Mouse (Mus musculus): ENCODE measurements at regions not wholly inside any gene's neighbourhood (a gene's known extent, or its start where the extent isn't known, plus 50 kb on each side); places are given as distances from the start of the nearest gene placed in this dataset.

DNA sequence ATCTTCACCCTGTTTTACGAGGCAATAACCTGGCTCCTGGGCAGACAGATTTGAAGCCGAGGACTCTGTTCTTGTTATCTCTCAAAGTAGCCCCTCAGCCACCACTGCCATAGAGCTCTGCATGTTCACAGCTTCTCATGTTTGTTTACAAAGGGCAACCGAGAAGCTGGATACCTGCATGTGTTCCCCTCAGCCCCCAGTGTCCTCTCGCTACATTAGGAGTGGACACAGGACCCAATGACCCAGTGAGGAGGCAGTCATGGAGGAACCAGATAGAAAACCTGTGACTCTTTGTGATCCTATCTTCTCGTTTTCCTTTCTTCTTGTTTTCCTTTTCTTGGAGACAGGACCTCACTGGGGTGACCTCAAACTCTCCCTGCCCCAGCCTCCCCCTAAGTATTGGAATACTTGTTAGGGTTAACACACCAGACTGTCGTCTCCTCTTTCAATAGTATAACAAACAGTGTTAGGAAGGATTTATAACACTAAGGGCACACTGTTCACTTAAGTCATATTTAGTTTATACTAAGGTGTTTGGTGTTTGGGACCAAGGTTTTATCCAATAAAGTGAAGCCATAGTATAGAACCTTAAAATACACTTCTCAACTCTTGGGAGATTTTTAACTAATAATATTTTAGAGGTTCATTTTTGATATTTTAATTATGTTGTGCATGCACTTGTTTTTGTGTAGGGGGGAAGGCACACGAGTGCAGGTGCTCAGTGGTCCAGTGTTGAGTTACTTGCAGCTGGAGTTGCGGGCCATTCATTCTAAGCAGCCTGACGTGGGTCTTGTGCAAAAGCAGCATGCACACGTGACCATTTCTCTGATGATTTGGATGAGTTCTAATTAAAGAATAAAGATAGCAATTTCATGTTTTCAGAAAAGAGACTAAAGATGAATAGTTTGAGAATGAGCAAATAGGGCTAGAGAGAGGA is 422.9 kb upstream of the BB014433 start:
- H3K27me3 ChIP-seq (replicated peaks): no peaks in the 10 kb centered on the region

DNA sequence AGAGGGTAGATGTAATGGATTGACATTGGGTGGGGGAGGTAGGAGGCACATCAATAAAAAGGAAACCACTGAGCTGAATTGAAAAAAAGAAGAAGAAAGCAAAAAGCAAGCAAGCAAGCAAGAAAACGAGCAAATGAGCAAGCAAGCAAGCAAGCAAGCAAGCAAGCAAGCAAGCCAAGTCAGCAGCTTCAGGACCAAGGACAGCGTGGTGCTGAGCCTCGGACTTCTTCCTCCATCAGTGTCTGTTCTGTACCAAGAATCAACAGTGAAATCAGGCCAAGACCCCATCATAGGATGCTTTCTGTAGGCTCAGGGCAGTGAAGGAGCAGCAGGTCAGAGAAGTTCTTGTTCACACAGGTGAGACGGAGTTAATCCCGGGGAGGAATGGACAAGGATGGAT is 392.7 kb upstream of the BB014433 start:
- no peaks in the 10 kb centered on the region for H3K27me3 ChIP-seq (replicated peaks)
- no peak for ATAC-seq (ENCODE audit: insufficient read depth, low FRiP score, low read depth)
- no peak overlapping the region for H3K4me2 ChIP-seq
- 48% methylated on average over 5 of the region's 5 CpGs for WGBS
- no peaks in the 10 kb centered on the region for H3K36me3 ChIP-seq
- H3K4me3 ChIP-seq (replicated peaks): no peak overlapping the region
- no peak overlapping the region for H3K9ac ChIP-seq
- H3K27ac ChIP-seq: no peak overlapping the region
- H3K4me1 ChIP-seq: no peaks in the 10 kb centered on the region
- no peaks in the 10 kb centered on the region for H3K9me3 ChIP-seq

More for the DNA sequence above, 422.9 kb upstream of the BB014433 start:
- Histone ChIP-seq H3K4me3 (replicated peaks) (no peak overlapping the region), H3K36me3 (no peaks in the 10 kb centered on the region), H3K9me3 (no peaks in the 10 kb centered on the region), H3K4me1 (no peaks in the 10 kb centered on the region), H3K9ac (no peak overlapping the region), H3K27ac (no peak overlapping the region), H3K4me2 (no peak overlapping the region)
- ATAC-seq (ENCODE audit: insufficient read depth, low FRiP score, low read depth): no peak
- WGBS: 59% methylated on average over 10 of the region's 10 CpGs

DNA sequence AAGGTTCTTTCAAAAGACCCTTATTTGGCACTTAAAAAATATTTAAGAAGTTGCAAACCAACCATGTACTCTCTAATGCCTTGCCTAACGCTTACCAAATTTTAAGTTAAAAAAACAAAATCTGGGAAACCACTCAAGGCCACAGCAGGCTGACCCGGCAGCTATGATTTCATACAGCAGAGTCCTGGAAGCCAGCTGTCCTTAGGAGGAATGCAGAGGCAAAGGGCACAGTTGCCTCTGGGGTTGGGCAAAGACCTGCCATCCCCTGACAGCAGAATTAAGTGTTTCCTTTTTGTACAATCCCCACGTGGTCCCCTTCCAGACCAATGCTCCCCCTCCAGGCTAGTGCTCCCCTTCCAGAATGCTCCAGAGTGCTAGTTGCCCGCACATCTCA is 348.8 kb upstream of the BB014433 start:
- H3K27ac ChIP-seq: no peak overlapping the region
- 42% methylated on average over 4 of the region's 4 CpGs for WGBS
- H3K4me2 ChIP-seq: no peak overlapping the region
- H3K36me3 ChIP-seq: no peaks in the 10 kb centered on the region
- no peak overlapping the region for H3K9ac ChIP-seq
- no peaks in the 10 kb centered on the region for H3K9me3 ChIP-seq
- H3K4me1 ChIP-seq: no peaks in the 10 kb centered on the region
- no peaks in the 10 kb centered on the region for H3K27me3 ChIP-seq (replicated peaks)
- no peak for ATAC-seq (ENCODE audit: insufficient read depth, low FRiP score, low read depth)
- no peak overlapping the region for H3K4me3 ChIP-seq (replicated peaks)

DNA sequence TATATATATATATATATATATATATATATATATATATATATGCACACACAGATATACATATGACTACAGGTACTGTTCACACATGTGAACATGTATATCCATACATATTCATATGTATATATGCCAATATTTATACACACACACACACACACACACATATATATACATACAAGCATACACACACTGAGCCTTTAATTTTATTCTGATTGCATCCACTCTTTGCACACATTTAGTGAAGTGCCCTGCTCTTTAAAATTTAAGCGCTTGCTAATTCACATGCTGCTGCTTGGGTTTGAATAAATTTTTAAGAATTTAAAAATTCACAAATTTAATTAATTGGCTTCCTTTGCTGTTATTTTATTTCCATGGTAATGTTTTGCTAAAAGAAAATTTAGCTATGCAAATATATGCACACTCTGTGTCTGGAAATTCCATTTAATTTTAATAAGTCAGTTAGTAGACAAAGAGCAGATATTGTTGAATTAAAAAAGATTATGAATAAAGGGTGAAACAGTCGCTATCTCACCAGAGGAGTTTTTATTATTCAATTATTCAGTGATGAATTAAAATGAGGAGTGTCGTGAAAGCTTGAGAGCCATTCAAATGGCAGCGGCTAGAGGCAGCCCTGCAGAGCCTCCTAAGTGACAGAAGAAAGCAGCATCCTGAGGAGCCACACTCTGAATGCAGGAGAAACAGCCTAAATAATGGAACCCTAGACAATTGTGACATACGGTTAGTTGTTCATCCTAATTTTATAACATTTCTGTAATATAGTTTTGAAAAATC is 348.3 kb upstream of the BB014433 start:
- H3K4me2 ChIP-seq: no peak overlapping the region
- H3K27ac ChIP-seq: no peak overlapping the region
- H3K4me3 ChIP-seq (replicated peaks): no peak overlapping the region
- no peaks in the 10 kb centered on the region for H3K36me3 ChIP-seq
- ATAC-seq (ENCODE audit: insufficient read depth, low FRiP score, low read depth): no peak
- H3K9me3 ChIP-seq: no peaks in the 10 kb centered on the region
- WGBS: 79% methylated on average over 5 of the region's 5 CpGs
- H3K4me1 ChIP-seq: no peaks in the 10 kb centered on the region
- no peaks in the 10 kb centered on the region for H3K27me3 ChIP-seq (replicated peaks)
- H3K9ac ChIP-seq: no peak overlapping the region

DNA sequence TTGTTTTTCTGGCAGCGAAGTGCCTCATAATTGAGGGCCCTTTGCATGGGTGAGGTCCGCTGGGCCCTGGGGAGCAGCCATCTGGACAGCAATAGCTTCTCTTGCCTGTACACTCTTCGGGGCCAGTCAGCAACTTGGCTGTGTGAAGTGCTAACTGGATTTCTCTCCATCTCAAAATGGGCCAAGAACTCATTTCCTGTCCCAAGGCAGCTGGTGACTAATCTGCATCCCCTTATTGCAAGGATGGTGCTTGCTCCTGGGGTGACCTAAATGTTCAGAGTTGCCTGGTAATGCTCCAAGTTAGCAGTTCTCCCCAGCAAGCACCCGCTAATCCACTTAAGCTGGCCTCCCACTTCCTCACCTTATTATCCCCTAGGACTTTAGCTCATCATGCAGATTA is 346.2 kb upstream of the BB014433 start:
- H3K36me3 ChIP-seq: no peaks in the 10 kb centered on the region
- ATAC-seq (ENCODE audit: insufficient read depth, low FRiP score, low read depth): no peak
- no peaks in the 10 kb centered on the region for H3K27me3 ChIP-seq (replicated peaks)
- no peak overlapping the region for H3K27ac ChIP-seq
- WGBS: 57% methylated on average over 4 of the region's 4 CpGs
- H3K4me3 ChIP-seq (replicated peaks): no peak overlapping the region
- H3K9ac ChIP-seq: no peak overlapping the region
- no peaks in the 10 kb centered on the region for H3K9me3 ChIP-seq
- no peaks in the 10 kb centered on the region for H3K4me1 ChIP-seq
- H3K4me2 ChIP-seq: no peak overlapping the region

DNA sequence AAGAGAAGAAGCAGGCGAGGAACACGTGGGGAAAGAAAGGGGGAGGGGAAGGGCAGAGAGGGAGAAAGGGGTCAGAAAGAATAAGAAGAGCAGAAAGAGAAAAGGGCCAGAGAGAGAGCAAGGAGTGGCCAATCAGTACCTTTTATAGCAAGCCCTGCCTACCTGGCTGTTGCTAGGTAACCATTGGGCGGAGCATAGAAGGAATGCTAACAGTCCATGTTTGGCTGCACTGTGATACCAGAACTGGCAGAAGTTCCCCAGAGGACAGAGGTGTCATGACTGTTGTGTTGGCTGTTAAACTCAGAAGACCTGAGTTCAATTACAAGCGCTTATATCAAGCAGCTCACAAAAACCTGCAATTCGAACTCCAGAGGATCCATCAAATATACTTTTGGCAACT is 342.9 kb upstream of the BB014433 start:
- Histone ChIP-seq H3K27me3 (replicated peaks) (no peaks in the 10 kb centered on the region), H3K4me2 (no peak overlapping the region), H3K27ac (no peak overlapping the region), H3K9me3 (no peaks in the 10 kb centered on the region), H3K36me3 (no peaks in the 10 kb centered on the region), H3K4me1 (no peaks in the 10 kb centered on the region), H3K4me3 (replicated peaks) (no peak overlapping the region), H3K9ac (no peak overlapping the region)
- WGBS: 84% methylated on average over 5 of the region's 5 CpGs
- no peak for ATAC-seq (ENCODE audit: insufficient read depth, low FRiP score, low read depth)

DNA sequence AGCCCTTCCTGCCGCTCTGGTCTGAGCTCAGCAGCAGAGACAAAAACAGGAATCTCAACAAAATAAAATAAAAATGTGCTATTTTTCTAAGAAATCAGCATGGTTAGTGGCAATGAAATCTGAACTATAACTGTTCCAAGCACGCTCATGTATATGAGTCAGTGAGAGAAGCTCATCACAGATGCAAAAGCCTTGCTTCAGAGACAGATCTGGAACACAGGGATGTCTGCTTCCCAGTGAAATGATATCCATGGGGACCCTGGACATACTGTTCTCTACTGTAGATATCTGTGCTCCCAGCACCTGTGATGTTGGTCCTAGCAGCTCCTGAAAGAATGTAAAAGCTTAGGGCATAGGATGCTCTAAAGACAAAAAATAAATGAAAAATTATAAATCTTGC is 321.2 kb upstream of the BB014433 start:
- Histone ChIP-seq H3K27ac (no peak overlapping the region), H3K9me3 (no peaks in the 10 kb centered on the region), H3K9ac (no peak overlapping the region), H3K27me3 (replicated peaks) (no peaks in the 10 kb centered on the region), H3K4me2 (no peak overlapping the region), H3K36me3 (no peaks in the 10 kb centered on the region), H3K4me1 (no peaks in the 10 kb centered on the region), H3K4me3 (replicated peaks) (no peak overlapping the region)
- WGBS: 83% methylated on average over 2 of the region's 2 CpGs
- ATAC-seq (ENCODE audit: insufficient read depth, low FRiP score, low read depth): no peak

DNA sequence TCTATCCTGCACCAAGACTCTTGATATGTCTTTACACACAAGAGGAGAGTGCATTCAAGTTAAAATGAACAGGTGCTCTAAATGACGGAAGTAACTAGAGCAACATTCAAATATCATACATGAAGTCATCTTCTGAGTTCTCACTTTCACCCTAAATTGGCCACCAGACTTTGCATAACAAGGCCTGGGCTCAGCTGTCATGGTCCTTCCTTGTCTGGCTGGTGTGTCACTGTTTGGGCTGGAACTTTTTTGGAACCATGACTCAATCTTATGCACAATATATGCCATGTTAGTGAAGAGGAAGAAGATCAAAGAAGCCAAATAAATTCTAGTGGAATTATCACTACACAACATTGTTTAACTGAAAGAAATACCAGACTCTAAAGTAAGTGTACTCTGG is 318.7 kb upstream of the BB014433 start:
- Histone ChIP-seq H3K4me2 (no peak overlapping the region), H3K4me1 (no peaks in the 10 kb centered on the region), H3K9ac (no peak overlapping the region), H3K36me3 (no peaks in the 10 kb centered on the region), H3K27me3 (replicated peaks) (no peaks in the 10 kb centered on the region), H3K9me3 (no peaks in the 10 kb centered on the region), H3K27ac (no peak overlapping the region), H3K4me3 (replicated peaks) (no peak overlapping the region)
- no peak for ATAC-seq (ENCODE audit: insufficient read depth, low FRiP score, low read depth)
- WGBS: 92% methylated on average over 1 of the region's 1 CpGs

DNA sequence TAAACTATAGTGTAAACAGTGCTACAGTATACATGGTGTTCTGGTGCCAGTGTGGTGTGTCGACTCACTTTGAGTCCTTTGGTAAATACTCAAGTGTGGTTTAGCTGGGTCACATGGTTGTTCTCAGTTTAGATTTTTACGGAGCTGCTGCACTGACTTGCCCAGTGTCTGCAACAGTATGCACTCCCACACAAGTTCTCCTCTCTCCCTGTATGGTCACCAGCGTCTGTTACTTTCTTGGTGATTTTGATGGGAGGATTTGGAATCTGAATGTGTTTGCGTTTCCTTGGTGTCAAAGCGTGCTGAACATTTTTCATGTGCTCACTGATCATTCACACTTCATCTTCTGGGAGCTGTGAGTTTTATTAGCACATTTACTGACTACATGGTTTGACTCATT is 298.3 kb upstream of the BB014433 start:
- Histone ChIP-seq H3K9ac (no peak overlapping the region), H3K9me3 (no peaks in the 10 kb centered on the region), H3K4me3 (replicated peaks) (no peak overlapping the region), H3K36me3 (no peaks in the 10 kb centered on the region), H3K27ac (no peak overlapping the region), H3K4me2 (no peak overlapping the region), H3K27me3 (replicated peaks) (no peaks in the 10 kb centered on the region), H3K4me1 (no peaks in the 10 kb centered on the region)
- no peak for ATAC-seq (ENCODE audit: insufficient read depth, low FRiP score, low read depth)
- 79% methylated on average over 5 of the region's 5 CpGs for WGBS

DNA sequence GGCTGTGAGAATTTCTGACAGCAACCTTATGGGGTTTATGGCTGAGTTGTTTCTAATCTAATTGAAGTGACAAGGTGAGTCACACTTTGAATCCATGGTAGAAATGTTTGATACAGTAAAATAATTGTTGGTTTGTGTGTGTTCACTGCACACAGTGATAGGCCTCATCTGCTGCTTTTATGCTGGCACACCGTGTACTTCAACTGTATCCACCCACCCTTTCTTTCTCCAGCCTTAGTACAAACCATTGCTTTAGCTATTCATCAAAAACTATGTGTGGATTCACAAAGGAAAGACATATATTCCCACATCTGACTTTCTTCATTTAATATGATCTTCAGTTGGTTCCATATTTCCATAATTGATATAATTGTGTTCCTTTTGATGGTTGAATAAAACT is 297.7 kb upstream of the BB014433 start:
- no peaks in the 10 kb centered on the region for H3K9me3 ChIP-seq
- H3K9ac ChIP-seq: no peak overlapping the region
- H3K36me3 ChIP-seq: no peaks in the 10 kb centered on the region
- H3K4me1 ChIP-seq: no peaks in the 10 kb centered on the region
- no peak for ATAC-seq (ENCODE audit: insufficient read depth, low FRiP score, low read depth)
- no peak overlapping the region for H3K4me3 ChIP-seq (replicated peaks)
- H3K4me2 ChIP-seq: no peak overlapping the region
- H3K27me3 ChIP-seq (replicated peaks): no peaks in the 10 kb centered on the region
- no peak overlapping the region for H3K27ac ChIP-seq
- 78% methylated on average over 1 of the region's 1 CpGs for WGBS

DNA sequence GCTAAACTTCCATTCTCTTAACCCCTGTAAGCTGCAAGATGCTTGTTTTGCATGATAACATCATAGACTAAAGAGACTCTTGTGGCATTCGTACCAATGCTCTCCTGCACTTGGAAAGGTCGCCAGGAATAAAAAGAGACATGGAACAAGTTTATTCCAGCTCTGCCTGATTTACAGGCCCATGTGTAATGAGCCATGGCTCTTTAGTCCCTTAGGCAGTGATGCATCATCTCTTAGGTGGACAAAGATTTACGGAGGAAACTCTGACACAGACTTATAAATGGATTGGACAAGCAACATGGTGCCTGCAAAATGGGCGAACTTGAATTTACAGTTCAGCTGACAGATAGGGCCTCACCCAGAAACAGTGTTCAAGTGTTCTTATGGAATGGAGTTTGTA is 288.7 kb upstream of the BB014433 start:
- no peaks in the 10 kb centered on the region for H3K27me3 ChIP-seq (replicated peaks)
- 84% methylated on average over 4 of the region's 4 CpGs for WGBS

DNA sequence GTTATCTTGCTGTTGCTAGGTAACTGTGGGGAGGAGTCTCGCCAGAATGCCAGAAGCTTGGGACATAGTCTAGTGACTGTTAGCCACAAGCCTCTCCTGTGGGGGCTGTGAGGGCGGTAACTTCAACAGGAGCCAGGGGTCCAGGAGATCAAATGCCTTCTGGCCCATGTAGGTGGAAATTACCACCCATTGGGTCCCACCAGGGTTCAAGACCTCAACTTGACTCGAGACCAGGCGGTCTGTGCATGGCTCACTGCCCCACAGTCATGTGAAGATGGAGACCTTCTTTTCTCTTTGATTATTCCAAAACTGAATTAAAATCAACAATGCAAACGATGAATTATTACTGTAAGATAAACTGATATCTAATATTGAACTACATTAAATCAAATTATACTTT is 281.4 kb upstream of the BB014433 start:
- H3K27me3 ChIP-seq (replicated peaks): no peaks in the 10 kb centered on the region
- no peaks in the 10 kb centered on the region for H3K9me3 ChIP-seq
- H3K4me3 ChIP-seq (replicated peaks): no peak overlapping the region
- H3K36me3 ChIP-seq: no peaks in the 10 kb centered on the region
- 40% methylated on average over 5 of the region's 5 CpGs for WGBS
- H3K4me2 ChIP-seq: no peak overlapping the region
- no peak overlapping the region for H3K27ac ChIP-seq
- no peak for ATAC-seq (ENCODE audit: insufficient read depth, low FRiP score, low read depth)
- H3K4me1 ChIP-seq: no peaks in the 10 kb centered on the region
- H3K9ac ChIP-seq: no peak overlapping the region

More for the DNA sequence above, 288.7 kb upstream of the BB014433 start:
- no peaks in the 10 kb centered on the region for H3K4me1 ChIP-seq
- no peak overlapping the region for H3K4me3 ChIP-seq (replicated peaks)
- H3K9me3 ChIP-seq: no peaks in the 10 kb centered on the region
- no peak overlapping the region for H3K27ac ChIP-seq
- no peak overlapping the region for H3K4me2 ChIP-seq
- no peaks in the 10 kb centered on the region for H3K36me3 ChIP-seq
- no peak overlapping the region for H3K9ac ChIP-seq
- no peak for ATAC-seq (ENCODE audit: insufficient read depth, low FRiP score, low read depth)

Data from stomach, embryonic 15.5 days (tissue).